Mouse (Mus musculus) myocyte (in vitro differentiated cells): Measurements from ENCODE around the gene Rem1. TPM values are rescaled to one million over a fixed set of nuclear protein-coding genes. Genes with fewer than 3 reads are reported as not detected.
"Not testable (repeated sequence)": the region's sequence is repeated elsewhere in the genome, so short reads cannot be mapped to it uniquely, and the experiment has no call there.

Experiments
- H3K27me3 ChIP-seq: one replicate; pipeline ENCODE4 v1.6.1; 2011; ENCODE audit not compliant: control insufficient read depth, insufficient read depth, insufficient read length
- H3K36me3 ChIP-seq: one replicate; pipeline ENCODE4 v1.6.1; 2011; ENCODE audit not compliant: control insufficient read depth, insufficient read depth
- H3K4me2 ChIP-seq: one replicate; pipeline ENCODE4 v1.6.1; 2011; ENCODE audit warnings: low read depth, control low read depth
- H3K4me3 ChIP-seq: one replicate; pipeline ENCODE4 v1.5.1; 2011; ENCODE audit warnings: mild to moderate bottlenecking, control low read depth, moderate library complexity
- H3K79me2 ChIP-seq: one replicate; pipeline ENCODE4 v1.6.1; 2011; ENCODE audit not compliant: control insufficient read depth, insufficient read depth
- H3ac ChIP-seq: one replicate; pipeline ENCODE4 v1.6.1; 2011; ENCODE audit not compliant: control insufficient read depth, insufficient read length
- CEBPB ChIP-seq: IDR thresholded peaks from 2 replicates; pipeline ENCODE4 v1.6.1; 2011; ENCODE audit warnings: mild to moderate bottlenecking, moderate library complexity; ENCODE audit not compliant: poor library complexity, insufficient read depth, severe bottlenecking
- E2F4 ChIP-seq: IDR thresholded peaks from one replicate; pipeline ENCODE4 v1.6.1; 2011; ENCODE audit warnings: mild to moderate bottlenecking, control low read depth, moderate library complexity; ENCODE audit not compliant: insufficient read depth
- MAX ChIP-seq: IDR thresholded peaks from one replicate; pipeline ENCODE4 v1.6.1; 2011; ENCODE audit warnings: low read depth, mild to moderate bottlenecking, control low read depth
- MYOD1 ChIP-seq, 3 experiments: IDR thresholded peaks; one replicate each; pipeline ENCODE4 v1.6.1; 2011; ENCODE audit warnings: control low read depth in 2 of 3, low read depth in 2 of 3, mild to moderate bottlenecking in 2 of 3, moderate library complexity in 1 of 3; ENCODE audit not compliant: insufficient read length in 2 of 3, control insufficient read depth in 1 of 3
- MYOG ChIP-seq, 3 experiments: IDR thresholded peaks; one replicate each; pipeline ENCODE4 v1.6.1; 2011; ENCODE audit warnings: control low read depth in 2 of 3, low read depth in 2 of 3, mild to moderate bottlenecking in 2 of 3; ENCODE audit not compliant: insufficient read length in 2 of 3, control insufficient read depth in 1 of 3, insufficient read depth in 1 of 3
- POLR2A ChIP-seq: IDR thresholded peaks from one replicate; pipeline ENCODE4 v1.6.1; 2011; ENCODE audit warnings: low read depth, mild to moderate bottlenecking, control low read depth, moderate library complexity; ENCODE audit not compliant: insufficient read length
- POLR2AphosphoS2 ChIP-seq: IDR thresholded peaks from one replicate; pipeline ENCODE4 v1.6.1; 2011; ENCODE audit warnings: low read depth, control low read depth; ENCODE audit not compliant: insufficient read length
- REST ChIP-seq: IDR thresholded peaks from one replicate; pipeline ENCODE4 v1.6.1; 2011; ENCODE audit warnings: mild to moderate bottlenecking, control low read depth, moderate library complexity; ENCODE audit not compliant: insufficient read depth, insufficient read length
- SRF ChIP-seq: IDR thresholded peaks from one replicate; pipeline ENCODE4 v1.6.1; 2011; ENCODE audit warnings: low read depth; ENCODE audit not compliant: control insufficient read depth, insufficient read length
- TCF12 ChIP-seq: IDR thresholded peaks from one replicate; pipeline ENCODE4 v1.6.1; 2011; ENCODE audit warnings: mild to moderate bottlenecking, control low read depth; ENCODE audit not compliant: poor library complexity, insufficient read depth, severe bottlenecking
- TCF3 ChIP-seq: IDR thresholded peaks from one replicate; pipeline ENCODE4 v1.6.1; 2011; ENCODE audit warnings: low read depth, control low read depth; ENCODE audit not compliant: insufficient read length
- USF1 ChIP-seq: IDR thresholded peaks from one replicate; pipeline ENCODE4 v1.6.1; 2011; ENCODE audit warnings: low read depth, mild to moderate bottlenecking, control low read depth, moderate library complexity
- polyA plus RNA-seq: library from polyadenylated mRNA; unstranded; fragments of >200 nt; fragmentation: generic; extraction: Trizol; gene quantifications from one replicate; pipeline ENCODE4 v1.2.1, GENCODE M21; 2012; ENCODE audit warnings: missing spikeins

Gene Rem1
- polyA plus RNA-seq, 1 experiment = 28.3 TPM

DNA sequence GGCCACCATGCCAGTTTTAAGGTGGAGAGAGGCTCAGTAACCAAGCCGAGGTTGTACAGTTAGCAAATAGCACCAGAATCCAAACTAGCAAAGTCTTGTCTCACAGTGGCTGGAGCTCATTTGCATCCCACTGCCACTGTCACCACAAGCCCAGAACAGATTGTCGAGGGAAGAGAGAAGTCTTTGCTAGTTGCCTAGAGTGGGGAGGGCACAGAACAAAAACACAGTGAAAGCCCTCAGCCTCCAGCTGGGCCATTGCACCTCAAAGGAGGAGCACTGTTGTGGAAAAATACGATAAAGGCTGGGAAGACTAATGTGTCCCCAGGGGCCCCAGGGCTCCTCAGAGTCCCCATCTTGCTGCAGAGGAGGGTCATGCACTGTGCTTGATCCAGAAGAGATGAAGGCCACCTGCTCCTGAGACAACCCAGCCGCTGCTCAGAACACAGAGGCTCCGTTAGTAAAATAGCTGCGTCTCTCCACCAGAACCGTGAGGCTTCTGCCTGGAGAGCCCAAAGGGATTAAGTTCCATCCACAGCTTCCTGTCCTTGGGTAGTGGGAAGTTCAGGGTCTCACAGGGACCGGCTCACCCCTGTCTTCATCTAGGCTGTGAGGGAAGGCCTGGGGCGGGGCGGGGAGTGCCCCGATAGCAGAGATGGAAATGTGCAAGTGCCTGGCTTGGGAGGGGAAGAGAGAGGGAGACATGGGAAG, 12.8 kb downstream of the Rem1 start:
- H3K4me3 ChIP-seq = no peak overlapping the region
- no peak overlapping the region for H3ac ChIP-seq
- no peaks in the 10 kb centered on the region for H3K79me2 ChIP-seq
- H3K4me2 ChIP-seq = peak overlapping the region; percentile 48
- TF ChIP-seq POLR2AphosphoS2 (peak; percentile 23), MYOD1 (IDR thresholded peaks at IDR 0.05; ENCODE audit: control insufficient read depth in 1 of 3, insufficient read length in 2 of 3, low read depth in 2 of 3) (peak in 1 of 3 experiments; percentile 40), POLR2A (no peak), MYOG (IDR thresholded peaks at IDR 0.05; ENCODE audit: control insufficient read depth in 1 of 3, insufficient read depth in 1 of 3, insufficient read length in 2 of 3, low read depth in 2 of 3) (peak in 1 of 3 experiments; percentile 11), SRF (no peak)
- H3K27me3 ChIP-seq = no peaks in the 10 kb centered on the region
- H3K36me3 ChIP-seq = no peaks in the 10 kb centered on the region

DNA sequence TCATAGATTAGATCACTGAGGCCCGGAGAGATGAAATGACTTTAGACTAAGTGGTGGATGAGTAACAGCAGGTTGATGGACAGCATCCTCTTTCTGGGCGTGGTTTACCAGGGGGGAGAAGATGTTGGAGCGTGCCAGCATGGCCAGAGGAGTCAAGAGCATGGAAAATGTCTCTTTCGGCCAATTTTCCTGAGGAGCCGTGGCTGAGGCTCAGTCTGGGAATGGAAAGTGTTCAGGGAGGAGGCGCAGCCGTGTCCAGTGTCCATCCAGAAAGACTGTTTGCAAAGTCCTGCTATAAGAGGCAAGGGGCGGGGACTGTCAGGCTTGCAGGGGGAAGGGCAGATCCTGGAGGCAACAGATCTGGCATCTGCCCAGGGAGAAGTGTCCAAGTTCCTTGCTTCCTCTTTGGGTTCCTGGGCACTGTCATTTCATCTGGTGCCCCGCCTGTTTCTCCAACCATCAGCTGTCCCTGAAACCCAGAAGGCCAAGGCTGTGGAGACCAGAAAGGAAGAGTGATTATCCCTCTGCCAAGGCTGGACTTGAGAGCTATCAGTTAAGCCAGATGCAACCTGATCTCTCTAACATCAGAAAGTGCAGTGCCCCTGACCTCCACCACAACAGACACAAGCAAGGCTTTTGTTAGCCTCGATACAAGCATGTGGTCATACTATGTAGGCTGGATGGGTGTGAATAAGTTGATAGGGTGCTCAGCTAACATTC, 26.3 kb downstream of the Rem1 start:
- H3ac ChIP-seq = no peak overlapping the region
- H3K4me2 ChIP-seq = peak overlapping the region; percentile 78
- H3K4me3 ChIP-seq = no peak overlapping the region
- H3K79me2 ChIP-seq = no peaks in the 10 kb centered on the region
- H3K36me3 ChIP-seq = no peaks in the 10 kb centered on the region
- H3K27me3 ChIP-seq = no peaks in the 10 kb centered on the region
- TF ChIP-seq POLR2AphosphoS2 = no peak
- peak in 2 of 3 experiments; percentile 3 to 47 for TF ChIP-seq MYOG (IDR thresholded peaks at IDR 0.05; ENCODE audit: control insufficient read depth in 1 of 3, insufficient read depth in 1 of 3, insufficient read length in 2 of 3, low read depth in 2 of 3)
- no peak for TF ChIP-seq USF1
- TF ChIP-seq TCF12 = no peak
- TF ChIP-seq MYOD1 (IDR thresholded peaks at IDR 0.05; ENCODE audit: control insufficient read depth in 1 of 3, insufficient read length in 2 of 3, low read depth in 2 of 3) = no peak

DNA sequence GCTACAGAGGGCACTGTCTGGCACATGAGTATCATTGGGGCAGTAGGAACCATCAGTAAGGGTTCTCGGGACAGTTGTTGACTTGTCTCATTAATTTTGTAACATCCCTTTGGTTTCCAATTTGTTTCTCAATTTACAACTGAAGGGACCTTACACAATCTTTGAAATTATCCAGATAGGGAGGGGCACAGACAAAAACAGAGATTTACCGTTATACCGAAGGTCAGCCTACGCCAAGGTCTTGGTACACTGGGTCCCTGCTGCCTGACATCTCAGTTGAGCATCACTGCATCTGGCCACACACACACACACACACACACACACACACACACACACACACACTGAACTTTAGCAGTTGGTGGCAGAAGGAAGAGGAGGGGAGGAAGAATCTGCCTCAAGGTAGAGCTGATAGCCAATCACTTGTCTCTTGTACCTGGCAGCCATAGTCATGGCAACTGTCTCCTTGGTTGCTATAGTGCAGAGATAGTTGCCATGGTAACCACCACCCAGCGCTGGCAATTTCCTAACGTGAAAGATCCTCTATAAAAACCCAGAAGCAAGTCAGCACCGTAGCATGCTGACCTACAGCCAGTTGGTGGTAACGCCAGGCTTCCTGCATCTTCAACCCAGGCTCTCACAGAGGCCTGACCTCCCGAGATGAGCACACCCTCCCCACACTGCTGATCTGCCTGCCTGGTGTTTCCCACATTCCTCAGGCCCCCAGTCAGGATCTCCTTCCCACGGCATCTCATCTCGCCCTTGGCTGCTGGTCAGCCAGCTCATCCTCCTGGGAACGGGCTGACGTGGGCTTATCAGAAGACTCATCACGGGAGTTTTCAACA, 27.3 kb downstream of the Rem1 start:
- TF ChIP-seq MYOD1 (IDR thresholded peaks at IDR 0.05; ENCODE audit: control insufficient read depth in 1 of 3, insufficient read length in 2 of 3, low read depth in 2 of 3) = peak in 1 of 3 experiments; percentile 6
- TF ChIP-seq POLR2AphosphoS2 = no peak

DNA sequence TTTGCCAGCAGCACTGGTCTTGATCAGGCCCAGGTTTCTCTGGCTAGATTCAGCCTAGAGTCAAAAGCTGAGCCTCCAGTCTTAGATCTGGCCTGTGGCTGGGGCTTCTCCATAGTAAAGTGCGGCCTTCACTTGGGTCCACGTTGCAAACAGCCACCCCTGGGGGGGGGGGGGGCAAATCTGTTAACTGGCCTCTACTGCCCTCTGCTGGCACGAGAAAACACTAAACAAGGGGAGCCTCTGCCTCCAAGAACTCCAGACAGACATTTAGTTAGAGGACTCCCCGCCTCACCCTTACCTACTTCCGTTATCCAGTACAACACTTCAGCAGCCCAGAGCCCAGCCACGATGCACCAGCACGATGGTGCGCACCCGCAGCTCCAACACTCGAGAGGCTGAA, 30.6 kb downstream of the Rem1 start:
- TF ChIP-seq REST (no peak), TCF3 (no peak), E2F4 (no peak), MAX (no peak), POLR2AphosphoS2 (no peak), CEBPB (no peak), MYOD1 (IDR thresholded peaks at IDR 0.05; ENCODE audit: control insufficient read depth in 1 of 3, insufficient read length in 2 of 3, low read depth in 2 of 3) (no peak), POLR2A (no peak), USF1 (no peak), MYOG (IDR thresholded peaks at IDR 0.05; ENCODE audit: control insufficient read depth in 1 of 3, insufficient read depth in 1 of 3, insufficient read length in 2 of 3, low read depth in 2 of 3) (no peak), SRF (no peak), TCF12 (no peak)
- H3K4me3 ChIP-seq = no peak overlapping the region
- H3ac ChIP-seq = no peak overlapping the region
- no peaks in the 10 kb centered on the region for H3K79me2 ChIP-seq
- no peaks in the 10 kb centered on the region for H3K27me3 ChIP-seq
- H3K36me3 ChIP-seq = no peaks in the 10 kb centered on the region
- H3K4me2 ChIP-seq = no peak overlapping the region

More for the DNA sequence above, 27.3 kb downstream of the Rem1 start:
- no peaks in the 10 kb centered on the region for H3K36me3 ChIP-seq
- H3K4me2 ChIP-seq = peak overlapping the region; percentile 78
- H3K79me2 ChIP-seq = no peaks in the 10 kb centered on the region
- no peaks in the 10 kb centered on the region for H3K27me3 ChIP-seq
- H3ac ChIP-seq = no peak overlapping the region
- no peak overlapping the region for H3K4me3 ChIP-seq

DNA sequence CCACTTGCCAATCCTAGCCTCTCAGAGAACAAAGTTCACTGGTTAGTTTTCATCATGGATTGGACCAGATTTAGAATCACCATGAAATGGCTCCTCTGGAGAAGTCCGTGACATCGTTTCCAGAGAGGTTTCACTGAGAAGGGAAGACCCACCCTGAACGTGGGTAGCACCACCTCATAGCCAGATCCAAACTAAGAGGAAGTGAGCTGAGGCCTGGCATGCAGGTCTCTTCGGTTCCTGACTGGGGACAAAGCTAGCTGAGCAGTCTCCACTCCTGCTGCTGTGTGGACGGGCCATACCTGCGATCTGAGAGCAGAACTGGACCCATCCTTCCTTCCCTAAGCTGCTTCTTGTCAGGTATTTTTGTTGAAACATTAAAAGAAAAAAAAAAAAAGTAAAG, 34.4 kb downstream of the Rem1 start:
- no peaks in the 10 kb centered on the region for H3K27me3 ChIP-seq

DNA sequence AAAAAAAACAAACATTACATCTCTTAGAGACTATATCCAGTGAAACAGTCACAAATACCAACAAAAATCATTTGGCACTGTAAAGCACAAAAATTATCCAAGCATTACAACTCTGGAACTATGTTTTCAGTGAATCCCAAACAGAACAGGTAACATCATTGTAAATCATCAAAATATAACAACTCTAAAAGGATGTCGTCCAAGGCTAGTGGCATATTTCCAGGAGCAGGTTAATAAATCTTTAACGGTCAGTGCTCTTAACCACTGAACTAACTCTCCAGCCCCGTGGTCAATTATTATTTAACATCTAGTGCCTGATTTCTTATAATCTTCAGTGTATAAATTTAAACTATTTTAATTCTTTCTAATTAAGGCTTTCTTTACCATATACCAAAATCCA, 39.4 kb downstream of the Rem1 start:
- H3K36me3 ChIP-seq, H3K27me3 ChIP-seq, H3ac ChIP-seq, H3K4me3 ChIP-seq, H3K4me2 ChIP-seq: not testable (repeated sequence)
- peaks cover 17% of the 10 kb centered on the region for H3K79me2 ChIP-seq

More for the DNA sequence above, 34.4 kb downstream of the Rem1 start:
- Histone ChIP-seq H3K4me3 (no peak overlapping the region), H3ac (no peak overlapping the region), H3K4me2 (no peak overlapping the region), H3K79me2 (no peaks in the 10 kb centered on the region), H3K36me3 (no peaks in the 10 kb centered on the region)
- TF ChIP-seq POLR2A = no peak
- no peak for TF ChIP-seq TCF3
- TF ChIP-seq TCF12 = no peak
- TF ChIP-seq E2F4 = no peak
- no peak for TF ChIP-seq MYOD1 (IDR thresholded peaks at IDR 0.05; ENCODE audit: control insufficient read depth in 1 of 3, insufficient read length in 2 of 3, low read depth in 2 of 3)
- TF ChIP-seq POLR2AphosphoS2 = no peak
- no peak for TF ChIP-seq CEBPB
- no peak for TF ChIP-seq REST
- no peak for TF ChIP-seq MAX
- no peak for TF ChIP-seq USF1
- no peak for TF ChIP-seq MYOG (IDR thresholded peaks at IDR 0.05; ENCODE audit: control insufficient read depth in 1 of 3, insufficient read depth in 1 of 3, insufficient read length in 2 of 3, low read depth in 2 of 3)
- TF ChIP-seq SRF = no peak
